8 mouse cellular contexts compared by ENCODE assay signal in the genomic region with DNA sequence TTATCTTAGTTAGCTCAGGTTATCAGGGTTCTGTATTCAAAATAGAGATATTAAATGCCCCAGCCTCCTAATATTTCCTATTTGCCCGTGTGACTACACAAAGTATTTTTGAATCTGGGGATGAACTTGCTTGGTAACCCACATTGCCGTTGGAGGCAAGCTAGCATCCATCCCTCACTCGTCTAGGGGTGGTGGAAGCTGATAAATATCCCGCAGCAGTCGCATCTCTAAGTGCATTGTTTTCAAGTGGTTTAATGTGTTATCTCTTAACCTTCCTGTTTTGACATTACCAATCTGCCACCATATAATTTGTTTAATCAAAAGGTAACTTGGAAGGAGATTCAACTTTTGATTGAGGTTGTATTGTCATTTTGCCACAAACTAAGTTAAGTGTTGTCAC. TPM values are rescaled to one million over a fixed set of nuclear protein-coding genes. Genes with fewer than 3 reads are reported as not detected.
A peak's percentile ranks its signal among the peaks of the same experiment; 100 is the strongest.
DNase-seq lines count a peak whose midpoint lies in the region; ATAC-seq lines count a peak whose summit lies in the region.

No protein-coding gene starts in this region.

- H3K4me2 ChIP-seq in forebrain, embryonic 13.5 days = peak overlapping the region; percentile 91
- peak overlapping the region; percentile 94 for H3K4me2 ChIP-seq in liver, embryonic 13.5 days

- peak overlapping the region; percentile 100 for H3K9ac ChIP-seq in forebrain, embryonic 13.5 days
- peak overlapping the region; percentile 99 for H3K9ac ChIP-seq in liver, embryonic 13.5 days

- H3K4me1 ChIP-seq in forebrain, embryonic 13.5 days = peaks cover 44% of the 10 kb centered on the region
- peaks cover 54% of the 10 kb centered on the region for H3K4me1 ChIP-seq in liver, embryonic 13.5 days (replicated peaks)

- H3K9me3 ChIP-seq in forebrain, embryonic 13.5 days (replicated peaks) = no peaks in the 10 kb centered on the region
- no peaks in the 10 kb centered on the region for H3K9me3 ChIP-seq in liver, embryonic 13.5 days (replicated peaks)

- DNase-seq in embryo, embryonic 11 days = peak; percentile 37
- DNase-seq in embryo, embryonic 10.5 days (ENCODE audit: low spot score) = no peak
- DNase-seq in A20 (ENCODE audit: low read depth, low spot score) = peak; percentile 49
- DNase-seq in liver, embryonic 13.5 days = peak; percentile 10
- DNase-seq in adrenal gland, postnatal 25 days = no peak
- no peak for DNase-seq in gastrocnemius, adult 18-20 months (ENCODE audit: low spot score)
- DNase-seq in thymus, postnatal 36 days = no peak

- H3K4me3 ChIP-seq in forebrain, embryonic 13.5 days = peak overlapping the region; percentile 95
- H3K4me3 ChIP-seq in liver, embryonic 13.5 days (replicated peaks) = peak overlapping the region; percentile 97

- ATAC-seq in forebrain, embryonic 13.5 days = no peak
- no peak for ATAC-seq in liver, embryonic 13.5 days (ENCODE audit: low read depth)

- H3K27me3 ChIP-seq in forebrain, embryonic 13.5 days = no peaks in the 10 kb centered on the region
- H3K27me3 ChIP-seq in liver, embryonic 13.5 days = no peaks in the 10 kb centered on the region

- no peak overlapping the region; the same call in 1 of the 2 replicates for H3K27ac ChIP-seq in forebrain, embryonic 13.5 days
- peak overlapping the region; percentile 99 for H3K27ac ChIP-seq in liver, embryonic 13.5 days

- no peaks in the 10 kb centered on the region for H3K36me3 ChIP-seq in forebrain, embryonic 13.5 days (ENCODE audit: poor library complexity, severe bottlenecking)
- peaks cover 6% of the 10 kb centered on the region; the same call in 1 of the 2 replicates for H3K36me3 ChIP-seq in liver, embryonic 13.5 days

- WGBS in forebrain, embryonic 13.5 days = 0% methylated on average over 5 of the region's 5 CpGs
- WGBS in liver, embryonic 13.5 days (ENCODE audit: insufficient replicate concordance) = under 1% methylated on average over 5 of the region's 5 CpGs

RNA-seq across cellular contexts. Expression of gene Gsk3b, which starts 2.2 kb away (rescaled TPM):
- 140 and 143 TPM in 2 replicates for polyA plus RNA-seq in forebrain, embryonic 13.5 days (2015; fragmentation: Nextera tagmentation; extraction: Ambion mirVana)
- polyA plus RNA-seq in liver, embryonic 13.5 days (2015; fragmentation: Nextera tagmentation; extraction: Ambion mirVana) = 12.8 and 14.3 TPM in 2 replicates
- 77.8 and 81.7 TPM in 2 replicates for total RNA-seq in adrenal gland, postnatal 25 days (2021)
- 10 to 100 TPM; 58.8 to 66.5 TPM for total RNA-seq in gastrocnemius, adult 18-20 months (2021)

Comparison
In these comparisons a context has a peak if more than half of its experiments do, and no peak if none do; other contexts are left out.
1. DNase-seq: peak in embryo, embryonic 11 days (single experiment), A20 (single experiment) and liver, embryonic 13.5 days (single experiment); none in embryo, embryonic 10.5 days (single experiment), adrenal gland, postnatal 25 days (single experiment), gastrocnemius, adult 18-20 months (single experiment) and thymus, postnatal 36 days (0 of 2).